Mouse (Mus musculus): ENCODE measurements around the gene Heatr3. TPM values are rescaled to one million over a fixed set of nuclear protein-coding genes. Genes with fewer than 3 reads are reported as not detected.

The Heatr3 gene
- 10.4 and 11.8 TPM in 2 replicates for polyA plus RNA-seq (2012; rRNA removed)

DNA sequence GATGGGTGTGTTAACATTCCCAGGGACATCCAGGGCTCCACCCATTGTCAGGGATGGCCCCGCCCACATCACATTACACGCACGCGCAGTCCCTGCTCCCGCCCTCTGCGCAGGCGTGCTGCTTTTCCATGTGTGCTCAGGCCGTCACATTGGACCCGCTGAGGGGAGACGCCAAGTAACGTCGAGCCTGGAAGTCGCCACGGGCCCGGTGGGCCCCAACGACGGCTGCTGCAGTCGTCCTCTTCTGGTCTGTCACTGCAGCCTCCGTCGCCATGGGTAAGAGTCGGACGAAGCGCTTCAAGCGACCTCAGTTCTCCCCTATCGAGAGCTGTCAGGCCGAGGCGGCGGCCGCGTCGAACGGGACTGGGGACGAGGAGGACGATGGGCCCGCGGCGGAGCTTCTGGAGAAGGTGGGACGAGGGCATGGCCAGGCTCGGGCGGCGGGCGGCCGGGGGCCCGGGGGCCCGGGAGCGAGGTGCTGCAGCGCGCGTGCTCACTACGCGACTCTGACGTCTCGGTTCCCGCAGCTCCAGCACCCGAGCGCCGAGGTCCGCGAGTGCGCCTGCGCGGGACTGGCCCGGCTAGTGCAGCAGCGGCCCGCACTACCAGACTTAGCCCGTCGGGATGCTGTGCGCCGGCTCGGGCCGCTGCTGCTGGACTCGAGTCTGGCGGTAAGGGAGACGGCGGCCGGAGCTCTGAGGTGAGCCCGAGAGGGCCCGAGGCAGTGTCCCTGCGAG, at the start of gene Heatr3:
Heatr3 (plus strand) TSS at position 108 of the 737 bp plus-strand sequence.
- WGBS: under 1% methylated on average over 79 of the region's 79 CpGs
- DNase-seq (ENCODE audit: low read depth, low spot score): peak; percentile 69

DNA sequence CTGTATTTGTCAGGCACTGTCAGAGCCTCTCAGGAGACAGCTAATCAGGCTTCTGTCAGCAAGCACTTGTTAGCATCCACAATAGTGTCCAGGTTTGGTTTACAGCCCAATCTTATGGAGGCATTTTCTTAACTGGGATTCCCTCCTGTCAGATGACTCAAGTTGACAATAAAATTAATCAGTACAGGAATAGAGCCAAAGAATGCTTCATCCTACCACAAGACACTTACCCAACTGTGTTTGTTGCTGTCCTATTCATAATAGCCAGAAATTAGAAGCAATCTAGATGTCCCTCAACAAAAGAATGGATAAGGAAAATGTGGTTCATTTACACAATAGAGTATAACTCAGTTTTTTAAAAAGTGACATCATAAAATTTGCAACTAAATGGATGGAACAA, 49.6 kb upstream of the Heatr3 start:
- DNase-seq (ENCODE audit: low read depth, low spot score): no peak

DNA sequence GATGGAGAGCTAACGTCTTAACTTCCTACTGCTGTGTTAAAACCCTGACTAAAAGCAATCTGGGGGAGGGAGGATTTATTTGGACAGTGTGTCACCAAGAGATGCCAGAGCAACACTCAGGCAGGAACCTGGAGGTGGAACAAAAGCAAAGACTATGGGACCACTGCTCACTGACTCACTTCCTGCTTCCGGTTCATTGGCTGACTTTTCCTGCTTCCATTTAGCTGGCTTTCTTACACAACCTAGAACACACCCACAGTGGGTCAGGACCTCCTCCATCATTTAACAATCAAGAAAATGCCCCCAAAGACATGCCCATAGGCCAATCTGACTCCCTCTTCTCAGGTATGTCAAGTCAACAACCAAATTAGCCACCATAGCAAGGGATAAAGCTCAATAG, 46.0 kb upstream of the Heatr3 start:
- DNase-seq (ENCODE audit: low read depth, low spot score): no peak
- 61% methylated on average over 2 of the region's 2 CpGs for WGBS

DNA sequence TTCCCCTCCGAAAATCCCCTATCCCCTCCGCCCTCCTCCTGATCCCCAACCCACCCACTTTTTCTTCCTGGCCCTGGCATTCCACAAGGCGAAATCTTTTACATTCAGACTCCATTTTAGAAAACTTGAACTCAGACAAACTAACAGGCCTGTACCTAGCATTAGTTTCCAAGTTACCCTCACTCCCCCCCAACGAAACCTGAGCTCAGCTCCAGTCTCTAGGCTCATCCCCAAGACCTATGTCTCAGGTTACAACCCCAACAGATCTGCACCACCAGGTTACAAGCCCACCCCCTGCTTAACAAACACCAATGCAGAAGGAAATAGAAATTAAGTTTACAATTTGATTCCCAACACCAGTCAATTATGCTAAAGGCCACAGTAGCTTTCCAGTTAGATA, 44.3 kb upstream of the Heatr3 start:
- 75% methylated on average over 4 of the region's 4 CpGs for WGBS
- DNase-seq (ENCODE audit: low read depth, low spot score): no peak

DNA sequence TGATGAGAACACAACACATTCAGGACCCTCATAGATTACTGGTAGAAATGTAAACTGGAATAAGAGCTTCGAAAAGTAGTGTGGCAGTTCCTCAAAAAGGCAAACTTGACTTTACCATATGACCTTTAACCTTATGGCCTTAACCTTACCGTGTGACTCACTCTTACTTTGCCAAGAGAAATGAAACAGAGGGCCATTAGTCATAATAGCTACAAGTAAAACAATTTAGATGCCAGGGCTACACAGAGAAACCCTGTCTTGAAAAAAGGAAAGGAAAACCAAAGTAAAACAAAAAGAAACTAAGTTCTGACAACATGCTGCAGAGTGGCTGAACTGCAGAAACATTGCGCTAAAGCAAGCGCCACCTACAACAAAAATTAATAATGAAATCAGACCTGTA, 38.8 kb upstream of the Heatr3 start:
- 65% methylated on average over 4 of the region's 4 CpGs for WGBS
- DNase-seq (ENCODE audit: low read depth, low spot score): no peak

DNA sequence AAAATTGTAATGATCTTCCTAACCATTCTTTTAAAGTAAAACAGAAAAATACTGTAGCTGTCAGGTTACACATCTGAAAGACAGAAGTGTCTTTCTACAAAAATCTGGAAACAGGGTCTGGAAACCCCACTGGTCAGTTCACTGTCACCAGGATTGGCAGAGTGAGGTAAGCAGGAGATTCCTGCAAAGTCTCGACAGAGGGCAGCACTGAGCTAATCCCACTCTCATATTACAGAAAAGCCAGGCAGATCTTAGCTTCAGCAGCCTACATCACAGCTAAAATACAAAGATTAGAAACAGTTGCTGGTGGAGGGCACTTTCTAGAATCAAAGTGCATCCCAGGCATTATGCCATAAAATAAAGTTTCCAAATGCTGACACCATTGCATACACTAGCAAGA, 38.1 kb upstream of the Heatr3 start:
- WGBS: 0% methylated on average over 1 of the region's 1 CpGs
- DNase-seq (ENCODE audit: low read depth, low spot score): peak; percentile 31

DNA sequence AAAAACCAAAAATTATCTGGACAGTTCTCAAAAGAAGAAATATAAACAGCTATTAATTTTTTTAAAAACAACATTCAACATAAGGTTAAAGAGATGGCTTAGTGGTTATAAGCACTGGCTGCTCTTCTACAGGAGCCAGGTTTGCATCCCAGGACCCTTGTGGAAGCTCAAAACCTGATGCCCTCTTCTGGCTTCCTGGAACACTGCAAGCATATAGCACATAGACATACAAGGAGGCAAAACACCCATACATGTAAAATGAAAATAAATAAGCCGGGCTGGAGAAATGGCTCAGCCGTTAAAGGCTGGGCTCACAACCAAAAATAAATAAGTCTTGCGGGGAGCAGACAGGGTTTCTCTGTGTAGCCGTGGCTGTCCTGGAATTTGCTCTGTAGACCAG, 28.4 kb upstream of the Heatr3 start:
- DNase-seq (ENCODE audit: low read depth, low spot score): no peak
- 83% methylated on average over 4 of the region's 4 CpGs for WGBS

DNA sequence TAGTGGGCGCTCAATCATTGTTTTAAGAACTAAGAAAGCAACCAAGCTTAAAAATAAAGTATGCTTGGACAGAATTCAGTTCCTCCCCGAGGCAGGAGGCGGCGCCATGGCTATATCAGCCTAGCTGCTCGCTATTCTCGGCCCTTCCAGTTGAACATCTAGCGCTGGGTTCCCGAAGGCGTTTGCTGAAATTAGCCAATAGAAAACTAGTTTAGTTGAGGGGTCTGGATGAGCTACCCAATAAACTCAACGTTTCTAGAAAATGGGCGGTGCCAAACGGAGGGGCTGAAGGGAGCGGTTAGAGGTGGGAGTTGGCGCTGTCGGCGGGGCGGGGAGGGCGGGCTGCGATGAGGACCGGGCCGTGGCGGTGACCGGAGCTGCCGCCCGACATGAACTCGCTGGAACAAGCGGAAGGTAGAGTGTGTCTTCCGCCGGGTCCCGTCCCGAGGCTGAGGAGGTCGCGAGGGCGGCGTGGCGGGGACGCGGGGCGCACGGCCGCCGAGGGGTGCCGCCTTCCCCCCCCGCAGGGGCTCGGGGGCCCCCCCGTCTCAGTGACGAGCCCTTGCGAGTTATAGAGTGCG, 19.1 kb upstream of the Heatr3 start, which contains the start of gene Cnep1r1:
Cnep1r1 (plus strand) TSS at position 314 of the 581 bp plus-strand sequence.
- DNase-seq (ENCODE audit: low read depth, low spot score): peak; percentile 99
- WGBS: under 1% methylated on average over 49 of the region's 49 CpGs

DNA sequence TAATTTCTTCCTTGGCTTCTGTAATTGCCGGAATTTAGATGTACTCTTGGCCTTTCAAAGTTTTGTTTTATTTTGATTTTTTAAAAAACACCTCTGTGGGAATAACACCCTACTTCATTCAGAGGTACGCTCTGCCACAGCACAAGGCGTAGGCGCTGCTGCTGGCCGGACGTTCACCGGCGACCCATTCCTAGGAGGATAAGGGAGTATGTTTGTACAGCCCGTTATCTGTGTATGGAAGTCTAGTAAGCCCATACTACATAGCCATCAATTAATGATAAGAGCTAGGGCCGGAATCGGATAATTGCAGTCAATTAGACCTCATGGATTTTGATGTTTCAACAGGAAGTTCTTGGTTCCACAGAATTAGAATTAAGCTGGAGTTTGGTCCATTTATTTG, 18.6 kb upstream of the Heatr3 start:
- WGBS: under 1% methylated on average over 11 of the region's 11 CpGs
- no peak for DNase-seq (ENCODE audit: low read depth, low spot score)

DNA sequence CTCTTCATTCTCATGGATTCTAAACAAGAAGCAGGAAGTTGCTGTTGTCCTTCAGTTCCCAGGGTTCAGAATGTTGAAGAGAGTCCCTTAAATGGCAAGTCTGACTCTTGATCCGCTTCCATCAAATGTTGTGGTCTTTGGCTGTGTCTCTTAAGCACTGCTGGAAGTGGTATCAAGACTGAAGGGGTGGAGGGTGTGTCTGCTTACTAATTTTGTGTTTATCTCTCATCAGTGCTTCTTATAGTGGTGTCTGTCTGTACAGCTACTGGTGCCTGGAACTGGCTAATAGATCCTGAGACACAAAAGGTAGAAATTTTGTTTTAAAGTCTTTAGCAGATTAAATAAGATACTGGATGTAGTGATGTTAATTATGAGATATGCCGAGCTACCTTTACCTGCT, 12.8 kb upstream of the Heatr3 start:
- 94% methylated on average over 2 of the region's 2 CpGs for whole genome bisulfite sequencing

DNA sequence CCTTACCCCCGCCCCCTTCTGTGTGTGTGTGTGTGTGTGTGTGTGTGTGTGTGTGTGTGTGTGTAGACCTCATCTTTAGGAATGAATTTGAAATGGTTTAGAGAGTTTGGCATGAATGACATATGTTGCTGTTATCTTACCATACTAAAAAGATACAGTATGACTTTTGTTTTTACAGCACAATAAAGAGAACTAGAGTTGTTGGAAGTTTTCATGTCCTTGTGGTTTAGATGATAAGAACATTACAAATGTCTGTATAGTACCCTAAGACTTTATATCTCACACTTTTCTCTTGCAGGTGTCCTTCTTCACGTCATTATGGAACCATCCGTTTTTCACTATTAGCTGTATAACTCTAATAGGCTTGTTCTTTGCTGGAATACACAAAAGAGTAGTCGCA, 8.3 kb upstream of the Heatr3 start:
- WGBS: 93% methylated on average over 4 of the region's 4 CpGs
- no peak for DNase-seq (ENCODE audit: low read depth, low spot score)

More for the DNA sequence above, 12.8 kb upstream of the Heatr3 start:
- no peak for DNase-seq (ENCODE audit: low read depth, low spot score)

DNA sequence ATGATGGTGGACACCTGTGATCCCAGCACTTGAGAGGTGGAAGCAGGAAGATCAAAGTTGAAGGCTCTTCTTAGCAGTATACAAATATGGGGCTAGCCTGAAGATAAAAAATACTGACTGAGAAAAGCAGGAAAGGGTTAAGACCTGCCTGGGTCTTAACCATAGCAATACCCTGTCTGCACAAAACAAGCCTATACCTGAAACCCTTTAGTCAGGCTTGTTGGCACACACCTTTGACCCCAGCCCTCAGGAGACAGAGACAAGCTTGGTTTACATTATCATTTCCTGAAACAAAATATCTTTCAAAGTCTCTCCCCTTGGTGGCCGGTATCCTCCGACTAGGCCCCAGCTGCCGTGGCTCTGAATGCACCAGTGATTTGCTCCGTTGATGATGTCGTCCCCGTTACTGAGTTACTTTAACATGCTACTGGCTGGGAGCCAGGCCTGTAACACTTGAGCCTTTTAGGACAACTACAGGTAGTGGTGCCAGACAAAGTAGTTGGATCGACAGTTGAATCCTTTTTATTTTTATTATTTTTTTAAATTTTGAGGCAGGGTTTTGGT, 6.8 kb upstream of the Heatr3 start:
- DNase-seq (ENCODE audit: low read depth, low spot score): no peak
- 46% methylated on average over 7 of the region's 7 CpGs for WGBS

DNA sequence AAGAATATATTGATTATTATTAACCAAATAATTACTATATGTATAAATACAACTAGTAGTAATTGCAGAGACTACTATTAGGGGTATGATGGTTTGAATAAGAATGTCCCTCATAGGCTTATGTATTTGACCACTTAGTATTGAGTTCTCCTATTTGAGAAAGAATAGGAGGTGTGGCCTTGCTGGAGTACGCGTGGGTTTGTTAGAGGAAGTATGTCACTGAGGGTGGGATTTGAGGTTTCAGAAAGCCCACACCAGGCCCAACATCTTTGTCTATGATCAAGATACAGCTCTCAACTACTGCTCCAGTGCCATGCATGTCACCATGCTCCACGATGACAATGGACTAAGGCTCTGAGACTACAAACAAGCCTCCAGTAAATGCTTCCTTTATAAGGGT, 1.6 kb downstream of the Heatr3 start:
- DNase-seq (ENCODE audit: low read depth, low spot score): no peak
- 87% methylated on average over 3 of the region's 3 CpGs for WGBS

DNA sequence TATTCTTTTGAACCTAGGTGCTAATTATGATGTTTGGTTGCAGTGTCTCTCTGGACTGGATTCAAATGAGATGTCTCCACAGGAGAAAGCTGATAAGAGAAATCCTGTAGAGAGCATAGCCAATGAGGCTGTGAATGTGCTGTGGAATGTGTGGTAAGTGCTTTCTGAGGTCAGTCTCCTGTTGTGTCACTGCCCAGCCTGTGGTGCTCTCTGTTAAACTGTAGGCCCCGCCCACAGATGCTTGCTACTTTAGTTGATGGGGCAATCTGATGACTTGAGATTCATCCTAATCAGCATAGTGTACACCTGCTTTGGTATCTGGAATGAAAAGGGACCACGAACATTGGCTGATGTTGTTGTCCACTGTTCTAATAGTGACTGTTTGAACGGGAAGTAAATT, 4.0 kb downstream of the Heatr3 start:
- 93% methylated on average over 3 of the region's 3 CpGs for whole genome bisulfite sequencing

DNA sequence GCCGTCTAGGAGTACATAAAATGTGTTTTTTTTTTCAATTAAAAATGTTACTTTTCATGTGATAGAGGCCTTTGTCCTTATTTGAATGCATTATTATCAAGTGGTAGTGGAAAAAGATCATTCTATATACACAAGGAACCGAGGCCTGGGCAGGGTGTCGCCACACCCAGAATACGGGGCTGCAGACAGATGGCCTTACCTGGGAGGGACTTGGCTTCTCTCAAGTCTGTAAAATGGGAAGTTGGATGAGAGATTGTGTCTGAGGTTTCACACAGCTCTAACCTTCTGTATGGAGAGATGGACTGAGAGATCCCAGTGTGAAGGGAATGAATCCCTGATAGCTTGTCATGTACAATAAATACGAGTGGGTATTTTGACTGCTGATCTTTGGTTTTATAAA, 6.4 kb downstream of the Heatr3 start:
- DNase-seq (ENCODE audit: low read depth, low spot score): peak; percentile 19
- 63% methylated on average over 5 of the region's 5 CpGs for WGBS

More for the DNA sequence above, 4.0 kb downstream of the Heatr3 start:
- DNase-seq (ENCODE audit: low read depth, low spot score): no peak

DNA sequence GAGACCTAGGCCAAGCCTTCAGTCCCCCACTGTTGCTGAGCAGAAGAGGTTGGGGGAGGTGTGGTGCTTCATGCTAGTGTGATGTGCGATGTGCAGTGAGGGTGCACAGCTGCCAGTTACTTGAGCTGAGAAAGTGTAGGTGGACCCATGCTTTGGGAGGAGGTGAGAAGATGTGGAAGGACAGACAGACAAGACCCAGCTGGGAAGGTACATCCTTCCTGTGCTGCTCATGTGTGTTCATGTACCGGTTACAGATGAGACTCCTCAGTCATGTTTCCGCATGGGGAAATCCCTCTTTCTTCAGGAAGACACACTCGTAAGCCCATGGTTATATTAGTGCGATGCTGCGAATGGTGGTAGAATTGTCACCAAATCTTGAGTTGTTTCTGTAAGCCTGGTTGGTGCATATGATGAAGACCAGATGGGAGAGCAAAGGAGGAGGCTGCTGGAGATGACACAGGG, 13.3 kb downstream of the Heatr3 start:
- WGBS: 97% methylated on average over 6 of the region's 6 CpGs
- no peak for DNase-seq (ENCODE audit: low read depth, low spot score)

DNA sequence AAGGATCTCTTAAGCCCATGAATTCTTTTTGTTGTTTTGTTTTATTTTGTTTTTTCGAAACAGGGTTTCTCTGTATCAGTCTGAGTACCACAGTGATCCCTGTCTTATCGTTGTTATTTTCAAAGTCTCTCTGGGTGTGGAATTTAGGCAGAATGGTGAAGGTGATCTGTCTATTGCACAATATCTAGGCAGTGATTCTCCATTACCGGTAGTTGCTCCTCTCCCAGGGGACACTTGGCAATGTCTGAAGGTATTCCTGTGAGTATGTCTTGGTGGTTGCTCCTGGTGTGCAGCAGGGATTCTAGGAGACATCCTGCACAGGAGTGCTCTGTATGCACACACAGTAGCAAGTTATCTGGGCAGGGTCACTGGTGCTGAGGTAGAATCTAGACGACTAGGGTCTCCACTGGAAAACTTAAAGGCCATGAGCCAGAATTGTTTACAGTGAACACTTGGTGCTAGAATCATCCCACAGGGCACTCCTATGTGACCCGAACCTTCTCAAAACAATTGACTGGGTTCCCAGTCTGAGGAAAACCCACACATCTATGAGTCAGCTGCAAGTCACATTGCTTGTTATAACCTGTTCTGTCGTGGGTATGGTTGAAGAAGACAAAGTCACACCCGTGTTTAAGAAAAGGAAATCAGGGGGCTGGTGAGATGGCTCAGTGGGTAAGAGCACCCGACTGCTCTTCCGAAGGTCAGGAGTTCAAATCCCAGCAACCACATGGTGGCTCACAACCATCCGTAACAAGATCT, 22.8 kb downstream of the Heatr3 start:
- WGBS: 88% methylated on average over 10 of the region's 10 CpGs
- no peak for DNase-seq (ENCODE audit: low read depth, low spot score)

DNA sequence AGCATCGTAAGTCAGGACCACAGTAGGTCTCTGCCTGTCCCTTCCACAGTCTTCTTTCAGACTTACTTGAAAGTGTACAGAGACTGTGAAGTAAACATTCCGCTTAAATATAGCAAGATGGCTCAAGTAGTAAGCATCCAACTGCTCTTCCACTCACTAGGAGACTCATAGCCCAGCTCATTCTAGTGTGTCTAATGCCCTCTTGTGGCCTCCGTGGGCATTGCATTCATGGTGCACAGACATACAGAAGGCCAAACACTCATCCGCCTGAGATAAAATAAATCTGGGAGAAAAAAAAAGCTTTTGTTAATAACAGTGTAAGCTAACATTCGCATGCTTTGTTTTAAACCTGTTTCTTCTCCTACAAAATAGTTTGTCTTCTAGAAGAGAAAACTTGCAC, 23.8 kb downstream of the Heatr3 start:
- 73% methylated on average over 5 of the region's 5 CpGs for WGBS
- DNase-seq (ENCODE audit: low read depth, low spot score): peak; percentile 31

DNA sequence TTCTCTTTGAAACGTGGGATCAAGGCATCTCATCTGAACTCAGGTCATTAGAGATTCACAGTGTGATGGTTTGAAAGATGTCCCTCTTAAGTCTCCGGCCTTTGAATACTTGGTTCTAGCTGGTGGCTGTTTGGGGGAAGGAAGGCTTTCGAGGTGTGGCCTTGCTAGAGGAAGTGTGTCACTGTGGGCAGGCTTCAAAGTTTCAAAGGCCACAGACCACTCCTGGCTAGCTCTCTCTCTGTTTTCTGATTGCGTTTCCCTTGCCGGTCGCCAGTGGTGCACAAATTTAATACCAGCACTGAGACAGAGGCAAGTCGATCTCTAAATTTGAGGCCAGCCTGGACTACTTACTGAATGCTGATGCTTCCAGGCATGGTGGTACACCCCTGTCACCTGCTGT, 37.6 kb downstream of the Heatr3 start:
- WGBS: 74% methylated on average over 7 of the region's 7 CpGs
- DNase-seq (ENCODE audit: low read depth, low spot score): no peak

DNA sequence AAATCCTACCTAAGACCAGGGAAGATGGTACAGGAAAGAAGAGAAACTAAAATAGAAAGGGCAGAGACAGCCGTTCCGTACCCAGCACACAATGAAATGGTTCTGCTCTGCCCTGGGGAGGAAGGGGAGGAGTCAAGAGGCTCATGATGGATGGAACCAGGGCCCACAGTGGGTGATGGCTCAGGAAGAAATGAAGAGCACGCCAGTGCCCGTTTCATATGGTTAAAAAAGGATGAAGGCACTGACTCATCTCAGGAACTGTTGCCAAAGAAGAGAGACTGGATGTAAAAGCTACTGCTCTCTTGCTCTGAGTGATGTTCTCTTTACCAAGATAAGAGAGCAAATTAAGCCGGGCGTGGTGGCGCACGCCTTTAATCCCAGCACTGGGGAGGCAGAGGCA, 39.6 kb downstream of the Heatr3 start:
- 82% methylated on average over 8 of the region's 8 CpGs for WGBS
- DNase-seq (ENCODE audit: low read depth, low spot score): no peak

Measured in large intestine, adult 2 months (tissue).